Mouse (Mus musculus): ENCODE results near the gene Mad1l1. TPM values are rescaled to one million over a fixed set of nuclear protein-coding genes. Genes with fewer than 3 reads are reported as not detected.
"Not testable (repeated sequence)": the region's sequence is repeated elsewhere in the genome, so short reads cannot be mapped to it uniquely, and the experiment has no call there.

Gene Mad1l1
- 32.5 and 38.8 TPM in 2 replicates for total RNA-seq (2017)

DNA sequence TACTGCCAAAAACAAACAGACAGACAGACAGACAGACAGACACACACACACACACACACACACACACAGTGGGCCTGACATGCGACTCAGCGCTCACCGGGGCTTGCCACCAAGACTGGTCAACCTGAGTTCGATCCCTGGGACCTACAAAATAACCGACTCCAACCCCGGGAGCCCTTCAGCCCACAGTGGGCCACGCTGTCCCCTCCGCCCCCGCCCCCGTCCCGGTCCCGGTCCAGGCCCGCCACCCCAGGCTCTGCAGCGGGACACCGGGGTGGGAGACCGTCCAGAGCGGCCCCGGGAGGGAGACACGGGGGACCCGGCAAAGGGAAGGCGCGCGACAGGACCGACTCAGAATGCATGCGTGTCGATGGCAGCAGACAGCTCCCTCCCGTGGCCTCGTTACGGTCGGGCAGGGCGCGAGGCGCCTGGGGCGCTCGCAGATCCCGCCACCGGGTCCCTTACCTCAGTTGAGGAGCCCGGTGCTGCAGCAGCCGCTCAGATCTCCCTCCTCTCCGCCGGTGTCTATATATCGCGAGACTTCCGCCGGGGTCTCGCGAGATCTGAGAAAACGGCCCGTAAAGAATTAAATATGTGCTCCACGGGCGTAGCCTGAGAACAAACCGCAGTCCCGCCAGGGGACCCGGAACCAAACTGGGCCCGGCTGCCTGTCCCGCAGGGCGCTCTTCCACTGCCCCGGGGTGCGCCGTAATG lies at the start of gene Mad1l1, which contains the start of gene Nudt1:
Gene Mad1l1 (minus strand): TSS at position 511 of the 714 bp plus-strand sequence.
Gene Nudt1 (plus strand): TSS at position 615 of the 714 bp plus-strand sequence.
- ATAC-seq (ENCODE audit: extremely low read depth, insufficient number of reproducible peaks, low FRiP score, poor library complexity, severe bottlenecking): peak; percentile 85

DNA sequence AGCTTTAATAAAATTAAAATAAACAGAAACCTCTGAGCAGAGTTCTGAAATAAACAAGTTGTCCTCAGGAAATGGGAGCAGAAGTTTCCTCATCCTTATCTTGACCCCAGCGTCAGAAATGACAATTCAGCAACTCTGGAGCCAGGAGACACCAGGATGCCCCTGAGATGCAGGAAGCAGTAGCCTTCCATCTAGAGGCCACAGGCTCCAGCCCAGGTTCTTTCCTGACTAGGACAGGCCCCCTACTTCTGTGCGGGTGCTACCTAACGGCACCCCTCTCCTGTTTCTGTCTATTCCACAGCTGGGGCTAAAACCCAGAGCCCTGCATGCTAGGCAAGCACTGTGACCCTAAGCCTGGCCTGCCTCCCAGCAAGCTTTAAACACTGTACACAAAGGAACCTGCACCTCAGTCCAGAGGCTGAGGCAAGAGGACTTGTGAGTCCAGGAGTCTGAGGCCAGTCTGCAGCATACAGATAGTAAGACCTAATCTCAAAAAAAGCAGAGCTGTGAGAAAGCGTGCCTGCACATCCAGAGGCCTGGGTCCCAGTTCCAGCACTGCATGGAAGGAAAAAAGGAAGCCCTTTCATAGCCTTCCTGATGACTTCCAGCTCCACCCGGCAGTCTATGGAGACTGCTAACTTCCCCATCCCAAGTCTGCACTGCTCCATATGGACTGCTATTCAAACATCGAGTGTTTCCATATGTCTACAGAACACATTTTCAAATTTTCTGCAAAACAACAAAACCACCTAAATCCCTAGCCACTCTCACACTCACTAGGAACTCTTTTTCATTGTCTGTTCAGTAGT lies 49.3 kb upstream of the Mad1l1 start:
- no peak for ATAC-seq (ENCODE audit: extremely low read depth, insufficient number of reproducible peaks, low FRiP score, poor library complexity, severe bottlenecking)

DNA sequence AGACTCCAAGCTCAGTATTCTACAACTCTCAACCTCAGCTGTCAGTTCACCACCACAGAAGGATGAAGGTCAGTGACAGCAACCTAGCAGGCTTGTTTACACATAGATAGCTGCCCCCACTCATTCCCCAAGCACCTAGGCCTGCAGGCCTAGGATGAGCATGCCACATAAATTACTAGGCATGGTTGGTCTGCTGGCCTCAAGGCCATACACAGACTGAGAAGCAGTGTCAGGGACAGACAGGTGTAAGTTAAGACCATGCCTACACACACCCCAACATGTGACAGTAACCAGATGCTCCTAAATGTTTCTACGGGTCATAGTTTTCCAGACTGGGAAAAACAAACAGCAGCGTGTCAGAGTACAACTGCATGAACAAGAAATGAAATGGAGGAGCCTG lies 48.1 kb upstream of the Mad1l1 start:
- ATAC-seq (ENCODE audit: extremely low read depth, insufficient number of reproducible peaks, low FRiP score, poor library complexity, severe bottlenecking): no peak

DNA sequence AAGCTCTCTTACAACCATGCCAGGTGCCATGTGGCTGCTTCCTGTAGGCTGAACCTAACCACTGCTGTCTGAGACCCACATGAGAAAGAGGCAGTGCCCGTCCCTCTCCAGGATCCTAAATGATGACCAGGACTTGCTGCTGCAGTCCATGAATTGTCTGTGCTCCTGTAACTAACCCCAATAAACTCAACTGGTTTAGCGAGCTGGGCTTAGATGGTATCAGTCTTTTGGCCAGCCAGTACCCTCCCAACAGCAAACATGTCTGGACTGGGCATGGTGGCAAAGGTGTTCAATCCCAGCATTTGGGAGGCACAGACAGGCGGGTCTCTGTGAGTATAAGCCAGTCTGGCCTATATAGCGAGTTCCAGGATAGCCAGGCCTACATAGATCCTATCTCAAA lies 47.6 kb upstream of the Mad1l1 start:
- ATAC-seq (ENCODE audit: extremely low read depth, insufficient number of reproducible peaks, low FRiP score, poor library complexity, severe bottlenecking): no peak

DNA sequence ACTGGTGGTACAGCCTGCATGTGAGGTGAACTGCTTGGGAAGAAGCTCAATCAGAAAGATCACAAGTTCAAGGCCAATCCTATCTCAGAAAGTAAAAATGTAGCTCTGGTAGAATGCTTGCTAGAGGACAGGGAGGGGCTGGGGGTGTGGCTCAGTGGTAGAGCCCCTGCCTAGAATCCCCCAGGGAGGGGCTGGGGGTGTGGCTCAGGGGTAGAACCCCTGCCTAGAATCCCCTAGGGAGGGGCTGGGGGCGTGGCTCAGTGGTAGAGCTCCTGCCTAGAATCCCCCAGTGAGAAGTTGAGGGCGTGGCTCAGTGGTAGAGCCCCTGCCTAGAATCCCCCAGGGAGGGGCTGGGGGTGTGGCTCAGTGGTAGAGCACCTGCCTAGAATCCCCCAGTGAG lies 46.8 kb upstream of the Mad1l1 start:
- ATAC-seq (ENCODE audit: extremely low read depth, insufficient number of reproducible peaks, low FRiP score, poor library complexity, severe bottlenecking): not testable (repeated sequence)

DNA sequence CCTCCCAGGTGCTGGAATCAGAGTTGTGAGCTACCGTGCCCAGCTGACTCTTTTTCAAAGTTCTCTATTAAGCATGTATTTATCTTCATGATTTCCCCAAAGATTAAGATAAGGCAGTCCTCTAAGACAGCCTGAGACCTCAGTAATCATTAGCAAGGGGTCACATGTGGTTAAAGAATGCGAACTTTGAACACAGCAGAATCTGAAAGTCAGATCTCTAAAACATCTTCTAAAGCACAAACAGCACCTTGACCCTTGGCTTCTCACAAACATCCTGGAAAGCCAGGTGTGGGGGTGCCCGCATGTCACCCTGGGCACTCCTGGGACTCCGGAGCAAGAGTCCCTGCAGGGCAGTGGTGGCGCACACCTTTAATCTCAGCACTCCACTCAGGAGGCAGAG lies 43.1 kb upstream of the Mad1l1 start:
- no peak for ATAC-seq (ENCODE audit: extremely low read depth, insufficient number of reproducible peaks, low FRiP score, poor library complexity, severe bottlenecking)

DNA sequence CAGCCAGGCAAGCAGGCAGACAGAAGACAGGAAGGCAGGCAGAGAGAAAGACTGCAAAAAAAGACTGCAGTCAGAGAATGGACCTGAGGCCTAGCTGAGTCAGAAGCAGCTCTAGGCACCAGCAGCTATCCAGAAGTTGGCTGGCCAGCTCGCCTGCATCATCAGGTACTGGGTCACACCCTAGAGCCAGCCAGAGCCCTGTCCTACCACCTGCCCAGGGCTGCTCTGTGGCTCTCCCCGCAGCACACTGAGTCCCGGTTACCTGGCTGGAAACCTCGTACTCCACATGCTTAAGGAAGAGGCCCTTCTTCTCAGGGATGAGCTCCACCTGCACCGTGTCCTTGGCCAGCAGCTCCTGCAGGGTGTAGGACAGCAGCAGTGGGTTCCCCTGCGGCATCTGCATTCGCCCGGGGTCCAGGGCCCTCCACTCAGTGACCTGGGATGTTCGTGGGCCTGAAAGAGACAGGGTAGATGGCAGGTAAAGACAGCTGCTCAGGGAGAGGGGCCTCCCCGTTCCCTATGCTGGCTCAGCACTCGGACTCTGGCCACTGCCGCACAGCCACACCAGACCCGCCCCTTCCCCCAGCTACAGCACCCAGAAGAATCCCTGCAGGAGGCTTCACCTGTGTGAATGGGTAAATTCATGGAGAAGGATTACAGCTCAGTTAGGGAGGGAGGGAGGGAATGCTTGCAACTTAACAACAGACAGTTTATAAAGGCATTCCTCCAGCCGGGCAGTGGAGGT lies 38.8 kb upstream of the Mad1l1 start:
- no peak for ATAC-seq (ENCODE audit: extremely low read depth, insufficient number of reproducible peaks, low FRiP score, poor library complexity, severe bottlenecking)

DNA sequence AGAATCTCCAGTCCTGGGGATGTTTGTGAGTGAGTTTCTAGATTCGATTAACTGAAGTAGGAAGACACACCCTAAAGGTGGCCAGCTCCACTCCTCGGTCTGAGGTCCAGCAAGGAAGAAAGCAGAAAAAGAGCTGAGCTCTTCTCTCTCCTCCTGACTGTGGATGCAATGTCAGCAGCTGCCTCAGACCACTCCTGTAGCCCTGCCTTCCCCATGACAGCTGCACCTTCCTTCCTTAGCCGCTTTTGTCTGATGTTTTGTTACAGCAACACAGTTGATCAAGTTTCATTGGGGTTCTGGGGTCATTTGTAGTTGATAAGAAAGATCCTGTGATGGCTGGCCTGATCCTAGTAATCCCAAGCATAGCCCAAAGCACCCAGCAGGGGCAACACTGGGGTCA lies 36.1 kb upstream of the Mad1l1 start:
- no peak for ATAC-seq (ENCODE audit: extremely low read depth, insufficient number of reproducible peaks, low FRiP score, poor library complexity, severe bottlenecking)

DNA sequence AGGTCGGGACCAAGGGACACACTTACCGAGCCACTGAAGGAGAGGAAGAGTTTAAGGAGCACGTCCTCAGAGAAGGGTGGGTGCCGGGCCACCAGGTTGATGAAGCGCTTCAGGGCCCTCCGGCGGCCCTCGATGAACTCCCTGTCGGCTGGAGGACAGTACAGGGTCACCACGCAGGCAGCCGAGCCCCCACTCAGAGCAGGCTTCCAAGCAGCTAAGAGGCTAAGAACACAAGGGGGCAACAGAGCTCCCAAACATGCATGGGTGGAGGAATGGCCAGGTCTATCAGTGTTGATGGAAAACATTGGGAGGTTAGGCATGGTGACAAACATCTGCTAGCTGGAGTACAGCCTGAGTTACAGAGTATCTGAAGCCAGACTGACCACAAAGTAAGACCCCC lies 34.6 kb upstream of the Mad1l1 start:
- ATAC-seq (ENCODE audit: extremely low read depth, insufficient number of reproducible peaks, low FRiP score, poor library complexity, severe bottlenecking): no peak

DNA sequence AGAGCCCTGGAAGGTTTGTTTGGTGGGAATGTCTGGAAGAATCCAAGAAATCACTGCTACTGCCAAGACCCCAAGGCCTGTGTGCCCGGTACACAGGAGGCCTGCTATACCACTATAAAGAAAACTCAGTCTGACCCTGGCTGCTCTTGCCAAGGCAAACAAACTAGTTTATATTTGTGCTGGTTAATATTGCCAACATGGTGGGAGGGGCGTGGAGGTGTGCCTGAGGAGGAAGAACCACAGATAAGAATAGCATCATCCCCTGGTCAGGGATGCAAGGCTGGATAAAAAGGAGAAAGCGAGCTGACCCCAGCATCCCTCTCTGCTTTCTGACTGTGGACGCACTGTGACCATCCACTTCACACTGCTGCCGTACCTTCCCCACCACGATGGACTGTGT lies 31.0 kb upstream of the Mad1l1 start:
- ATAC-seq (ENCODE audit: extremely low read depth, insufficient number of reproducible peaks, low FRiP score, poor library complexity, severe bottlenecking): no peak

DNA sequence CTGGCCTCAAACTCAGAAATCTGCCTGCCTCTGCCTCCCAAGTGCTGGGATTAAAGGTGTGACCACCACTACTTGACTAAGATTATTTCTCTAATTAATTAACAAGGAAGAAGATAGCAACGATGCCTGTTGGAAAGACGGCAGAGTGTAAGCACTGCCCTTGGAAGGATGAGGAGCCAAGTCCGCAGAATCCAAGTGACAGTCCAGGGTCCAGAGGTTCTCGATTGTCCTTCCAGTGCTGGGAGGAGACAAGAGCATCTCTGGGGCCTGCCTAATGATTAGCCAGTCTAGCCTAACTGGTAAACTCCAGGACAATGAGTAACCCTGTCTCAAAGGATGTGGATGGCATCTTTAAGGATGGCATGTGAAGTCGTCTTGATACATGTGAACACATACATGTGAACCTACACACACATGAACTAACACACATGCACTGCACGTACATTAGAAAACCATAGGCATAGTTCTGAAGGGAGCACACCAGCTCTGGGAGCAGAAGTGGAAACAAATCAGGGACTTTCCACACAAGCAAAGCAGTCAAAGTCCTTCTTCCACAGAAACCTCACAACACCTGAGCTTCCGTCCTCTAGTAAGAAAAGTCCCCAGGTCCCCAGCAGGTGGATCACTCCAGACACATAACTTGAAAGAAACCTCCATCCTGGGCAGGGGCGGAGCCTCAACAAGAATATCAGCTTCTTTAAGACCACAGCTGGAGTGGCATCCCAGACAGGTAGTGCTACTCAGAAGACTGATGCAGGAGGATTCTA lies 29.6 kb upstream of the Mad1l1 start:
- no peak for ATAC-seq (ENCODE audit: extremely low read depth, insufficient number of reproducible peaks, low FRiP score, poor library complexity, severe bottlenecking)

DNA sequence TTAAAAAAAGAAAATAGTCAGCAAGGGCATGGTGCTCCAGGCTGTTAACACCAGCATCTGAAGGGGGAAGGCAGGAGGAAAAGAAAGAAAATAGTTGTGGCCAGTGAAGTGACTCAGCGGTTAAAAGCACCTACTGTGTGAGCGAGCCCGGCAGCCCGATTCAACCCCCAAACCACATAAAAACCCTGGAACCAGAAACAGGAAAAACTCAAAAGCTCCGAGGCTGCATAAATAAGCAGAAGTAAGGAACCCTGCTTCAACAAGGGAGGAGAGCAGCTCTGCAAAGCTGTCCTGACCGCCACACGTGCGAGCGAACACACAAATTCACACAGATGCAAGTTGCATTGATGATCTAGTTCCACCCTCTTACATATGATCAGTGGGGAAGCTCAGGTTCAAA lies 28.5 kb upstream of the Mad1l1 start:
- no peak for ATAC-seq (ENCODE audit: extremely low read depth, insufficient number of reproducible peaks, low FRiP score, poor library complexity, severe bottlenecking)

DNA sequence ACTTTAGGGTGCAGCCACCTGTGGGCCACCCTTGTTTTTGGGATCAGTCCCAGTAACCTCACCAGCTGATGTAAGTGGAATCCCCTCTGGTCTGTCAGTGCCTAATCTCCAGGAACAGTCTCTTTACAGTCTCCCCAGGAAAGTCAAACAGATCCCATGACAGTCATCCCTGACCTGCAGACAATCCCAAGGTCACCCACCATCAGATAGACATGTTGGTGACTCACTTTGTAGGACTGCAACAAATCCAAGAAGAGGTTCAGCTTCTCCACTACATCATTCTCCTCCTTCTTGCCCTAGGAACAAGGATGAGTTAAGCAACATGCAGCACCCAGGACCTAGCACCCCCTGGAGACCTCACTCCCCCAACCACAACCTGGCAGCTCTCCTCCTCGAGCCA lies 24.7 kb upstream of the Mad1l1 start:
- no peak for ATAC-seq (ENCODE audit: extremely low read depth, insufficient number of reproducible peaks, low FRiP score, poor library complexity, severe bottlenecking)

DNA sequence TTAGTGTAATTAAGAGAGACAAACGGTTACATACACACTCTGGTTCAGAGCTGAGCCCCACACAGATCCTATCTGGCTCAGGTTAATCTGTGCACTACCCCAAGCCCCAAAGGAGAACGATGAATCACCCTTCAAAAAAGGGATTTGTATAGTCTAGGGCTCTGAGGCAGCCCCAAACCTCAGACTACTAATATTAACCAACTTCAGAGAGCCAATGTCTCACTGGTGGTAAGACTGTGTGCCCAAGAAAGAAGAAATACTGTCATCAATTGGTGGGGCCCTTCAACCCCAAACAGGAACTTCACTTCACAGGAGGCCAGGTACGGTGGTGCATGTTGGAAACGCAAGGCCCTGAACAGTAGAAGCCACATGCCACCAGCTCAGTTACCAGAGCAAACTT lies 23.9 kb upstream of the Mad1l1 start:
- ATAC-seq (ENCODE audit: extremely low read depth, insufficient number of reproducible peaks, low FRiP score, poor library complexity, severe bottlenecking): no peak

DNA sequence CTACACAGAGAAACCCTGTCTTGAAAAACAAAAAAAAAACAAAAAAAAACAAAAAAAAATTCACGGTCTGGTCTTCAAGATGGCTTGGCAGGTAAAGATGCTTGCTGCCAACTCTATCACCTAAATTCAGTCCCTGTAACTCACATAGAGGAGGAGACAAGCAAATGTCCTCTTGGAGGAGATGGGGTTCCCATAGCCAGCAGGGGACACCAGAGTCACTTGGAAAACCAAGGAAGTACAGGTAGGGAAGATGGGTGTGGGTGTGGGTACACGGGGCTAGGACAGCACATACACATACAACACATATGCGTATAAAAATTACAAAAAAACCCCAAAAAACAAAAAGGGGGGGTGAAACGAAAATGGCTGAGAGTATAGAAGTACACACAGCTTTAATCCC lies 21.5 kb upstream of the Mad1l1 start:
- ATAC-seq (ENCODE audit: extremely low read depth, insufficient number of reproducible peaks, low FRiP score, poor library complexity, severe bottlenecking): no peak

DNA sequence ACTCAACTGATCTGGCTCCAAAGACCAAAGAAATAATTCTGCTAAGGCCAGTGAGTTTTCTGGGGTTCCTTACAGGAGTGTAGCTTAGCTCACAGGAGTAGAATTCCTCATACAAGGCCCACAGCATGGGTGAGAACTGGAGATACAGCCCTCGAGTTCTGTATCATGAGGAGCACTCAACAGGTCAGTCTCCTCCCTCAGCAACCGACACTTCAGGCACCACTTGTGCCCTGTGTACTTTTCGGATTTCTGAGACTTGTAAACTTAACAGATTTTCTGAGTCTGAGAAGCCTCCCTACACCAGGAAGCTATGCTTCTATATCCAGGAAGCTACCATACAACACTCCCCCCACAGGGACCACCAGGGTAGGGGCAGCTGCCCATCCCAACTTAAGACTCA lies 18.5 kb upstream of the Mad1l1 start:
- ATAC-seq (ENCODE audit: extremely low read depth, insufficient number of reproducible peaks, low FRiP score, poor library complexity, severe bottlenecking): no peak

DNA sequence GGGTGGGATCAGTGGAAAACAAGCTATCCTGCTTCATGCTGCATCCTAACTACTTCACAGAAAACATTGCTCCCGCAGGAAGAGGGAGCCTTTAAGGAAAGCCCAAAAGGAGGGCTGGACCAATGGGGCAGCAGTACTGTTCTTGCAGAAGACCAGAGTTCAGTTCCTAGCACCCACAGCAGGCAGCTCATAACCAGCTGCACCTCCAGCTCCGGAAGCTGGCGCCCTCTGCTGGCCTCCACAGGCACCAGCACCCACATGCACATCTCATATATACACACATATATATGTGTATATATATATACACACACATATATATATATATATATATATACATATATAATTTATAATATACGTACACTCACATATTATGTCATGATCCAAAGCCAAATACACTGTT lies 17.4 kb upstream of the Mad1l1 start:
- no peak for ATAC-seq (ENCODE audit: extremely low read depth, insufficient number of reproducible peaks, low FRiP score, poor library complexity, severe bottlenecking)

DNA sequence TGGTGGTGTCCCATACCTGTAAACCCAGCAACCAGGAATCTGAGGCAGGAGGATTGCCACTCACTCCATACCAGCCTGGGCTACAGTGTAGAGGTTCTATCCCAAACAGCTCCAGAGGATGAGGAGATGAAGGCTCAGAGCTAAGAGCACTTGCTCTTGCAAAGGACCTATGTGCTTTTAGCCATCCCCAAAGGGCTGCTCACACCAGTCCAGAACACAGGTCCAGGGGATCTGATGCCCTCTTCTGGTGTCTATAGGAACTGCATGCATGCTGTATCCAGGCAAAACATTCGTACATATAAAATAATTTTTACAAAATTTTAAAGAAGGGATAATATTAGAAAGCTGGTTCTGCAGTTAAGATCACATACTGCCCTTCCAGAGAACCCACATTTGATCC lies 15.3 kb upstream of the Mad1l1 start:
- ATAC-seq (ENCODE audit: extremely low read depth, insufficient number of reproducible peaks, low FRiP score, poor library complexity, severe bottlenecking): peak; percentile 28; the same call in 1 of the 2 replicates

DNA sequence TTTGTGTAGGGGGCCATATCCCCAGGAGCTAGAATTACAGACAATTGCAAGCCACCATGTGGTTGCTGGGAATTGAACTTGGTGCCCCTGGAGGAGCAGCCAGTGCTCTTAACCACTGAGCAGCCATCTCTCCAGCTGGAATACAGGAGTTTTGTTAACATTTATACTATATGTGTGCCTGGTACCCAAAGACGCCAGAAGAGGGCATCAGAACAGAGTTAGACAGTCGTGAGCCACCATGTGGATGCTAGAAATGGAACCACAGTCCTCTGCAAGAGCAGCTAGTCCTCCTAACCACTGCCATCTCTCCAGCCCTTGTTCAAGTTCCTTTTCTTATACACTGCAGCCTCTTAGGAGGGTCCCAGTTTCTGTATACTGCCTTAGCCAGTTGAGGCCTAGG lies 12.3 kb upstream of the Mad1l1 start:
- ATAC-seq (ENCODE audit: extremely low read depth, insufficient number of reproducible peaks, low FRiP score, poor library complexity, severe bottlenecking): no peak

All from neutrophil, adult 5-6 weeks (primary cell).